Mouse (Mus musculus) stomach, embryonic 16.5 days (tissue): Measurements from ENCODE around the gene Musk. TPM values are rescaled to one million over a fixed set of nuclear protein-coding genes. Genes with fewer than 3 reads are reported as not detected.

ENCODE experiments used
- ATAC-seq: fragments of 200-750 bp; cut with Nextera tagmentation; 2 replicates; pipeline ENCODE4 v1.8.0; 2017; ENCODE audit warnings: moderate number of reproducible peaks, moderate TSS enrichment; ENCODE audit not compliant: insufficient read depth, low FRiP score
- H3K27ac ChIP-seq: fragments of 300-500 bp; sonication (generic); 2 replicates; pipeline ENCODE4 v1.5.1; 2014; ENCODE audit warnings: low read length
- H3K27me3 ChIP-seq: fragments of 300-500 bp; sonication (generic); 2 replicates; pipeline ENCODE4 v1.6.1; 2014; ENCODE audit warnings: low read length, control low read depth, mixed read lengths; ENCODE audit not compliant: control insufficient read depth, insufficient read depth
- H3K36me3 ChIP-seq: fragments of 300-500 bp; sonication (generic); 2 replicates; pipeline ENCODE4 v1.6.1; 2014; ENCODE audit warnings: low read length; ENCODE audit not compliant: control insufficient read depth, insufficient read depth
- H3K4me1 ChIP-seq: fragments of 300-500 bp; sonication (generic); 2 replicates; pipeline ENCODE4 v1.6.1; 2014; ENCODE audit warnings: low read length, control low read depth, mixed read lengths; ENCODE audit not compliant: control insufficient read depth, insufficient read depth
- H3K4me2 ChIP-seq: fragments of 300-500 bp; sonication (generic); 2 replicates; pipeline ENCODE4 v1.6.1; 2014; ENCODE audit warnings: low read depth, low read length, mixed read lengths
- H3K4me3 ChIP-seq: fragments of 300-500 bp; sonication (generic); replicated peaks from 2 replicates; pipeline ENCODE4 v1.5.1; 2014; ENCODE audit warnings: mild to moderate bottlenecking, low read length
- H3K9ac ChIP-seq: fragments of 300-500 bp; sonication (generic); 2 replicates; pipeline ENCODE4 v1.6.1; 2014; ENCODE audit warnings: low read length
- H3K9me3 ChIP-seq: fragments of 300-500 bp; sonication (generic); replicated peaks from 2 replicates; pipeline ENCODE4 v1.6.1; 2016; ENCODE audit warnings: low read length, control low read depth; ENCODE audit not compliant: control insufficient read depth
- WGBS: fragments of 180-500 bp; shearing (Covaris S2); extraction: QIAGEN DNeasy Blood & Tissue Kit; methylation state at CpG from one replicate; pipeline ENCODE4 v1.1.7; 2014; 5-methylcytosine and 5-hydroxymethylcytosine counted together
- polyA plus RNA-seq: library from polyadenylated mRNA; unstranded; fragments of >200 nt; fragmentation: Nextera tagmentation; extraction: Ambion mirVana; gene quantifications from 2 replicates; pipeline ENCODE4 v1.2.1, GENCODE M21; 2015

The Musk gene
- polyA plus RNA-seq, 1 experiment from 2014 or later = 1.2 TPM

GRCm38 (mm10) chr4:58303862-58304261, 18.1 kb downstream of the Musk start:
- no peak for ATAC-seq
- Histone ChIP-seq H3K27ac (no peak overlapping the region), H3K4me3 (no peak overlapping the region), H3K9me3 (no peaks in the 10 kb centered on the region), H3K36me3 (no peaks in the 10 kb centered on the region), H3K4me2 (no peak overlapping the region), H3K9ac (no peak overlapping the region), H3K4me1 (peaks cover 8% of the 10 kb centered on the region), H3K27me3 (no peaks in the 10 kb centered on the region)
- WGBS = 68% methylated on average over 5 of the region's 5 CpGs

GRCm38 (mm10) chr4:58304564-58304963, 18.8 kb downstream of the Musk start:
- H3K4me2 ChIP-seq = no peak overlapping the region
- H3K27me3 ChIP-seq = no peaks in the 10 kb centered on the region
- no peak overlapping the region for H3K9ac ChIP-seq
- no peaks in the 10 kb centered on the region for H3K9me3 ChIP-seq
- H3K27ac ChIP-seq = no peak overlapping the region
- H3K4me3 ChIP-seq = no peak overlapping the region
- WGBS = 20% methylated on average over 7 of the region's 7 CpGs
- ATAC-seq = no peak
- H3K4me1 ChIP-seq = peaks cover 8% of the 10 kb centered on the region
- no peaks in the 10 kb centered on the region for H3K36me3 ChIP-seq

GRCm38 (mm10) chr4:58307421-58307820, 21.7 kb downstream of the Musk start:
- Histone ChIP-seq H3K27me3 (no peaks in the 10 kb centered on the region), H3K27ac (peak overlapping the region; percentile 7; the same call in 1 of the 2 replicates)
- ATAC-seq = no peak

GRCm38 (mm10) chr4:58313344-58313743, 27.6 kb downstream of the Musk start:
- 48% methylated on average over 1 of the region's 1 CpGs for WGBS
- H3K4me1 ChIP-seq = no peaks in the 10 kb centered on the region
- H3K4me3 ChIP-seq = no peak overlapping the region
- no peak overlapping the region for H3K9ac ChIP-seq
- no peaks in the 10 kb centered on the region for H3K9me3 ChIP-seq
- no peak for ATAC-seq
- no peak overlapping the region for H3K4me2 ChIP-seq
- H3K27me3 ChIP-seq = no peaks in the 10 kb centered on the region
- H3K27ac ChIP-seq = peak overlapping the region; percentile 36
- no peaks in the 10 kb centered on the region for H3K36me3 ChIP-seq

More at GRCm38 (mm10) chr4:58307421-58307820, 21.7 kb downstream of the Musk start:
- no peaks in the 10 kb centered on the region for H3K9me3 ChIP-seq
- H3K9ac ChIP-seq = no peak overlapping the region
- H3K4me2 ChIP-seq = no peak overlapping the region
- no peaks in the 10 kb centered on the region for H3K36me3 ChIP-seq
- H3K4me3 ChIP-seq = no peak overlapping the region
- H3K4me1 ChIP-seq = peaks cover 8% of the 10 kb centered on the region
- WGBS = 35% methylated on average over 2 of the region's 2 CpGs

GRCm38 (mm10) chr4:58314942-58315508, 29.3 kb downstream of the Musk start:
- H3K36me3 ChIP-seq = no peaks in the 10 kb centered on the region
- no peak overlapping the region for H3K9ac ChIP-seq
- H3K9me3 ChIP-seq = no peaks in the 10 kb centered on the region
- peak; percentile 73; the same call in 1 of the 2 replicates for ATAC-seq
- H3K27ac ChIP-seq = peak overlapping the region; percentile 0; the same call in 1 of the 2 replicates
- no peaks in the 10 kb centered on the region for H3K4me1 ChIP-seq
- H3K27me3 ChIP-seq = no peaks in the 10 kb centered on the region
- no peak overlapping the region for H3K4me3 ChIP-seq
- WGBS = 21% methylated on average over 4 of the region's 4 CpGs
- H3K4me2 ChIP-seq = no peak overlapping the region

GRCm38 (mm10) chr4:58317536-58317935, 31.8 kb downstream of the Musk start:
- H3K9ac ChIP-seq = no peak overlapping the region
- no peak overlapping the region for H3K4me3 ChIP-seq
- no peaks in the 10 kb centered on the region for H3K36me3 ChIP-seq
- WGBS = 57% methylated on average over 3 of the region's 3 CpGs
- H3K27ac ChIP-seq = no peak overlapping the region
- H3K27me3 ChIP-seq = no peaks in the 10 kb centered on the region
- ATAC-seq = no peak
- no peaks in the 10 kb centered on the region for H3K4me1 ChIP-seq
- H3K4me2 ChIP-seq = no peak overlapping the region
- H3K9me3 ChIP-seq = no peaks in the 10 kb centered on the region

GRCm38 (mm10) chr4:58320293-58320692, 34.5 kb downstream of the Musk start:
- ATAC-seq = no peak
- no peaks in the 10 kb centered on the region for H3K4me1 ChIP-seq

GRCm38 (mm10) chr4:58326746-58327145, 41.0 kb downstream of the Musk start:
- Histone ChIP-seq H3K4me2 (no peak overlapping the region), H3K9ac (no peak overlapping the region), H3K4me3 (no peak overlapping the region), H3K4me1 (no peaks in the 10 kb centered on the region), H3K9me3 (no peaks in the 10 kb centered on the region), H3K36me3 (no peaks in the 10 kb centered on the region), H3K27ac (no peak overlapping the region), H3K27me3 (no peaks in the 10 kb centered on the region)
- no peak for ATAC-seq
- 57% methylated on average over 3 of the region's 3 CpGs for WGBS

More at GRCm38 (mm10) chr4:58320293-58320692, 34.5 kb downstream of the Musk start:
- H3K27me3 ChIP-seq = no peaks in the 10 kb centered on the region
- H3K4me2 ChIP-seq = no peak overlapping the region
- WGBS = 58% methylated on average over 4 of the region's 4 CpGs
- H3K4me3 ChIP-seq = no peak overlapping the region
- no peak overlapping the region for H3K9ac ChIP-seq
- no peaks in the 10 kb centered on the region for H3K9me3 ChIP-seq
- H3K36me3 ChIP-seq = no peaks in the 10 kb centered on the region
- no peak overlapping the region for H3K27ac ChIP-seq

- no peak overlapping the region for H3K4me3 ChIP-seq
- H3K9me3 ChIP-seq = no peaks in the 10 kb centered on the region
- no peaks in the 10 kb centered on the region for H3K27me3 ChIP-seq
- no peak overlapping the region for H3K4me2 ChIP-seq
- no peak for ATAC-seq
- H3K36me3 ChIP-seq = no peaks in the 10 kb centered on the region
- no peaks in the 10 kb centered on the region for H3K4me1 ChIP-seq
- H3K9ac ChIP-seq = no peak overlapping the region
- no peak overlapping the region for H3K27ac ChIP-seq
- whole genome bisulfite sequencing = 82% methylated on average over 4 of the region's 4 CpGs
These were observed 42.5 kb downstream of the Musk start for GRCm38 (mm10) chr4:58328231-58328630.
